Mouse (Mus musculus) CH12.LX (cell line): ENCODE measurements around the gene Eci1. TPM values are rescaled to one million over a fixed set of nuclear protein-coding genes. Genes with fewer than 3 reads are reported as not detected.

Source experiments
- DNase-seq: peaks from one replicate; pipeline ENCODE4 v3.0.0-alpha.2; 2013; ENCODE audit errors: extremely low read depth
- H3K27ac ChIP-seq: 2 replicates; pipeline ENCODE4 v1.5.1; 2012; ENCODE audit warnings: low read depth, mild to moderate bottlenecking, control low read depth, moderate library complexity; ENCODE audit not compliant: insufficient read depth
- H3K27me3 ChIP-seq: replicated peaks from 2 replicates; pipeline ENCODE3; 2012; ENCODE audit warnings: inconsistent platforms
- H3K36me3 ChIP-seq, 2 experiments: replicated peaks in 1 of 2; 2 replicates each; pipeline versions ENCODE3 to v1.6.1; 2012; ENCODE audit warnings: inconsistent platforms in 1 of 2, low read length in 1 of 2, mild to moderate bottlenecking in 1 of 2, mixed read lengths in 1 of 2, moderate library complexity in 1 of 2; ENCODE audit not compliant: control insufficient read depth in 1 of 2, insufficient read depth in 1 of 2
- H3K4me1 ChIP-seq, 2 experiments: 2 replicates each; pipeline ENCODE4 v1.6.1; 2012; ENCODE audit warnings: inconsistent platforms in 1 of 2, moderate library complexity in 1 of 2; ENCODE audit not compliant: insufficient read depth in 2 of 2, control insufficient read depth in 1 of 2
- H3K4me2 ChIP-seq: 2 replicates; pipeline ENCODE4 v1.6.1; 2012; ENCODE audit warnings: low read depth, mild to moderate bottlenecking, control low read depth; ENCODE audit not compliant: poor library complexity, insufficient read depth, severe bottlenecking
- H3K4me3 ChIP-seq, 3 experiments: fragments of 150-350 bp in 1 of 3; sonication (generic) in 1 of 3; replicated peaks in 1 of 3; 2 replicates each; pipeline versions ENCODE3 to v1.5.1; 2011 to 2012; ENCODE audit warnings: low read depth in 2 of 3, low read length in 2 of 3, mild to moderate bottlenecking in 2 of 3, moderate library complexity in 2 of 3, control low read depth in 1 of 3, improper control_type of control experiment in 1 of 3, inconsistent platforms in 1 of 3, mixed read lengths in 1 of 3; ENCODE audit not compliant: poor library complexity in 1 of 3
- H3K79me2 ChIP-seq: replicated peaks from 2 replicates; pipeline ENCODE4 v1.6.1; 2012; ENCODE audit warnings: mild to moderate bottlenecking, moderate library complexity; ENCODE audit not compliant: control insufficient read depth, poor library complexity, insufficient read depth, severe bottlenecking; ENCODE audit errors: extremely low read depth
- H3K9ac ChIP-seq: 2 replicates; pipeline ENCODE4 v1.6.1; 2012; ENCODE audit warnings: low read depth, mild to moderate bottlenecking, control low read depth, moderate library complexity; ENCODE audit not compliant: insufficient read depth
- H3K9me3 ChIP-seq: replicated peaks from 2 replicates; pipeline ENCODE3; 2012; ENCODE audit warnings: low read length, inconsistent platforms, mixed read lengths
- BHLHE40 ChIP-seq: IDR thresholded peaks from 2 replicates; pipeline ENCODE4 v1.6.1; 2011; ENCODE audit warnings: mild to moderate bottlenecking, low read depth, low read length, improper control_type of control experiment
- CHD1 ChIP-seq: IDR thresholded peaks from 2 replicates; pipeline ENCODE4 v1.6.1; 2012; ENCODE audit warnings: low read depth, low read length, improper control_type of control experiment, inconsistent platforms
- CHD2 ChIP-seq: IDR thresholded peaks from 2 replicates; pipeline ENCODE4 v1.6.1; 2011; ENCODE audit warnings: low read length, improper control_type of control experiment
- CTCF ChIP-seq, 2 experiments: IDR thresholded peaks in 1 of 2; conservative IDR thresholded peaks in 1 of 2; 2 replicates each; pipeline ENCODE4 v1.5.1; 2011 to 2012; ENCODE audit warnings: low read depth in 2 of 2, low read length in 2 of 2, improper control_type of control experiment in 1 of 2, inconsistent platforms in 1 of 2, mild to moderate bottlenecking in 1 of 2, moderate library complexity in 1 of 2
- E2F4 ChIP-seq: IDR thresholded peaks from 2 replicates; pipeline ENCODE4 v1.6.1; 2011; ENCODE audit warnings: low read depth, low read length, improper control_type of control experiment; ENCODE audit not compliant: insufficient replicate concordance
- ELF1 ChIP-seq: IDR thresholded peaks from 2 replicates; pipeline ENCODE4 v1.6.1; 2014; ENCODE audit warnings: low read depth, mild to moderate bottlenecking, inconsistent platforms, low read length, improper control_type of control experiment
- EP300 ChIP-seq: IDR thresholded peaks from 2 replicates; pipeline ENCODE4 v1.6.1; 2011; ENCODE audit warnings: low read length, improper control_type of control experiment
- ETS1 ChIP-seq: conservative IDR thresholded peaks from 2 replicates; pipeline ENCODE4 v1.6.1; 2012; ENCODE audit warnings: low read depth, mild to moderate bottlenecking, inconsistent platforms, low read length, improper control_type of control experiment, moderate library complexity
- GABPA ChIP-seq: IDR thresholded peaks from 2 replicates; pipeline ENCODE4 v1.6.1; 2012; ENCODE audit warnings: low read depth, low read length, improper control_type of control experiment, inconsistent platforms; ENCODE audit not compliant: insufficient replicate concordance
- HCFC1 ChIP-seq: IDR thresholded peaks from 2 replicates; pipeline ENCODE4 v1.6.1; 2012; ENCODE audit warnings: low read depth, mild to moderate bottlenecking, inconsistent platforms, low read length, improper control_type of control experiment
- IRF4 ChIP-seq: IDR thresholded peaks from 2 replicates; pipeline ENCODE4 v1.6.1; 2014; ENCODE audit warnings: low read depth, mild to moderate bottlenecking, inconsistent platforms, low read length, improper control_type of control experiment
- JUN ChIP-seq: IDR thresholded peaks from 2 replicates; pipeline ENCODE4 v1.6.1; 2011; ENCODE audit warnings: low read depth, mild to moderate bottlenecking, low read length, improper control_type of control experiment, moderate library complexity; ENCODE audit not compliant: insufficient read depth
- JUND ChIP-seq: conservative IDR thresholded peaks from 2 replicates; pipeline ENCODE4 v1.6.1; 2011; ENCODE audit warnings: low read depth, low read length, improper control_type of control experiment
- KAT2A ChIP-seq: IDR thresholded peaks from 2 replicates; pipeline ENCODE4 v1.6.1; 2012; ENCODE audit warnings: low read length, improper control_type of control experiment, inconsistent platforms; ENCODE audit not compliant: insufficient replicate concordance
- MAFK ChIP-seq: IDR thresholded peaks from 2 replicates; pipeline ENCODE4 v1.6.1; 2011; ENCODE audit warnings: low read length, improper control_type of control experiment; ENCODE audit not compliant: insufficient replicate concordance
- MAX ChIP-seq: IDR thresholded peaks from 2 replicates; pipeline ENCODE4 v1.6.1; 2011; ENCODE audit warnings: low read length, improper control_type of control experiment
- MAZ ChIP-seq: IDR thresholded peaks from 2 replicates; pipeline ENCODE4 v1.6.1; 2012; ENCODE audit warnings: low read depth, mild to moderate bottlenecking, inconsistent platforms, low read length, improper control_type of control experiment, moderate library complexity
- MEF2A ChIP-seq: IDR thresholded peaks from 2 replicates; pipeline ENCODE4 v1.6.1; 2014; ENCODE audit warnings: low read depth, mild to moderate bottlenecking, inconsistent platforms, low read length, improper control_type of control experiment, borderline replicate concordance
- MXI1 ChIP-seq: IDR thresholded peaks from 2 replicates; pipeline ENCODE4 v1.6.1; 2011; ENCODE audit warnings: mild to moderate bottlenecking, low read depth, low read length, improper control_type of control experiment
- MYC ChIP-seq: IDR thresholded peaks from 2 replicates; pipeline ENCODE4 v1.6.1; 2011; ENCODE audit warnings: low read depth, mild to moderate bottlenecking, improper control_type of control experiment, low read length
- NELFE ChIP-seq: IDR thresholded peaks from 2 replicates; pipeline ENCODE4 v1.6.1; 2011; ENCODE audit warnings: low read depth, low read length, improper control_type of control experiment
- NRF1 ChIP-seq: IDR thresholded peaks from 2 replicates; pipeline ENCODE4 v1.6.1; 2014; ENCODE audit warnings: low read depth, mild to moderate bottlenecking, inconsistent platforms, low read length, improper control_type of control experiment, moderate library complexity
- PAX5 ChIP-seq: IDR thresholded peaks from 2 replicates; pipeline ENCODE4 v1.6.1; 2012; ENCODE audit warnings: low read length, inconsistent platforms, mixed read lengths
- POLR2A ChIP-seq: IDR thresholded peaks from 2 replicates; pipeline ENCODE4 v1.6.1; 2011; ENCODE audit warnings: low read depth, mild to moderate bottlenecking, improper control_type of control experiment, low read length
- POLR2AphosphoS2 ChIP-seq: IDR thresholded peaks from 2 replicates; pipeline ENCODE4 v1.6.1; 2011; ENCODE audit warnings: low read depth, low read length, improper control_type of control experiment
- RAD21 ChIP-seq: IDR thresholded peaks from 2 replicates; pipeline ENCODE4 v1.6.1; 2011; ENCODE audit warnings: low read depth, mild to moderate bottlenecking, low read length, improper control_type of control experiment, moderate library complexity
- RCOR1 ChIP-seq: conservative IDR thresholded peaks from 2 replicates; pipeline ENCODE4 v1.6.1; 2012; ENCODE audit warnings: low read depth, mild to moderate bottlenecking, inconsistent platforms, low read length, improper control_type of control experiment
- SIN3A ChIP-seq: IDR thresholded peaks from 2 replicates; pipeline ENCODE4 v1.6.1; 2012; ENCODE audit warnings: low read length, improper control_type of control experiment, inconsistent platforms
- SMC3 ChIP-seq: IDR thresholded peaks from 2 replicates; pipeline ENCODE4 v1.6.1; 2011; ENCODE audit warnings: low read depth, low read length, improper control_type of control experiment
- TBP ChIP-seq: conservative IDR thresholded peaks from 2 replicates; pipeline ENCODE4 v1.6.1; 2011; ENCODE audit warnings: low read depth, low read length, improper control_type of control experiment
- TCF12 ChIP-seq: IDR thresholded peaks from 2 replicates; pipeline ENCODE4 v1.6.1; 2014; ENCODE audit warnings: low read depth, mild to moderate bottlenecking, inconsistent platforms, low read length, improper control_type of control experiment
- UBTF ChIP-seq: IDR thresholded peaks from 2 replicates; pipeline ENCODE4 v1.6.1; 2012; ENCODE audit warnings: low read depth, mild to moderate bottlenecking, inconsistent platforms, low read length, improper control_type of control experiment, moderate library complexity
- USF1 ChIP-seq: IDR thresholded peaks from 2 replicates; pipeline ENCODE4 v1.6.1; 2014; ENCODE audit warnings: low read depth, mild to moderate bottlenecking, inconsistent platforms, low read length, improper control_type of control experiment
- USF2 ChIP-seq: conservative IDR thresholded peaks from 2 replicates; pipeline ENCODE4 v1.6.1; 2011; ENCODE audit warnings: low read depth, low read length, improper control_type of control experiment
- ZC3H11A ChIP-seq: IDR thresholded peaks from 2 replicates; pipeline ENCODE4 v1.6.1; 2012; ENCODE audit warnings: low read depth, mild to moderate bottlenecking, inconsistent platforms, low read length, improper control_type of control experiment
- ZKSCAN1 ChIP-seq: IDR thresholded peaks from 2 replicates; pipeline ENCODE4 v1.6.1; 2012; ENCODE audit warnings: low read depth, inconsistent platforms, low read length, improper control_type of control experiment, borderline replicate concordance
- ZMIZ1 ChIP-seq: IDR thresholded peaks from 2 replicates; pipeline ENCODE4 v1.6.1; 2012; ENCODE audit warnings: low read depth, mild to moderate bottlenecking, inconsistent platforms, low read length, improper control_type of control experiment
- ZNF384 ChIP-seq: IDR thresholded peaks from 2 replicates; pipeline ENCODE4 v1.6.1; 2012; ENCODE audit warnings: low read depth, low read length, improper control_type of control experiment, inconsistent platforms
- dilution Hi-C: fragments of 300-500 bp; cut with MboI; formaldehyde crosslinking; loops from 2 replicates; pipeline ENCODE4 v1.14.3; 2020; ENCODE audit warnings: low sequenced_read_pairs; ENCODE audit not compliant: extremely low pct_unique_long_range_greater_than_20kb, extremely low pct_ligation_motif_present
- in situ Hi-C: fragments of 300-500 bp; cut with MboI; formaldehyde crosslinking; loops from 3 replicates; pipeline ENCODE4 v1.14.3; 2019; ENCODE audit warnings: low sequenced_read_pairs, low pct_ligation_motif_present, low pct_unique_long_range_greater_than_20kb, mixed read lengths
- polyA plus RNA-seq: library from polyadenylated mRNA; unstranded; fragments of >175 nt; gene quantifications from 2 replicates; pipeline ENCODE4 v1.2.1, GENCODE M21; 2012; ENCODE audit warnings: low read depth; ENCODE audit not compliant: insufficient read length
- total RNA-seq, 2 experiments: library from RNA; depleted of rRNA; stranded (reverse); fragments of 300-350 nt in 1 of 2; fragments of >200 nt in 1 of 2; gene quantifications; 2 replicates each; pipeline ENCODE4 v1.2.3; 2012 to 2014

Eci1 gene
- total RNA-seq (2012; rRNA removed) (97.4 and 122 TPM in 2 replicates), total RNA-seq (2014; rRNA removed) (94.7 and 100 TPM in 2 replicates), polyA plus RNA-seq (70.1 and 74.1 TPM in 2 replicates)

DNA sequence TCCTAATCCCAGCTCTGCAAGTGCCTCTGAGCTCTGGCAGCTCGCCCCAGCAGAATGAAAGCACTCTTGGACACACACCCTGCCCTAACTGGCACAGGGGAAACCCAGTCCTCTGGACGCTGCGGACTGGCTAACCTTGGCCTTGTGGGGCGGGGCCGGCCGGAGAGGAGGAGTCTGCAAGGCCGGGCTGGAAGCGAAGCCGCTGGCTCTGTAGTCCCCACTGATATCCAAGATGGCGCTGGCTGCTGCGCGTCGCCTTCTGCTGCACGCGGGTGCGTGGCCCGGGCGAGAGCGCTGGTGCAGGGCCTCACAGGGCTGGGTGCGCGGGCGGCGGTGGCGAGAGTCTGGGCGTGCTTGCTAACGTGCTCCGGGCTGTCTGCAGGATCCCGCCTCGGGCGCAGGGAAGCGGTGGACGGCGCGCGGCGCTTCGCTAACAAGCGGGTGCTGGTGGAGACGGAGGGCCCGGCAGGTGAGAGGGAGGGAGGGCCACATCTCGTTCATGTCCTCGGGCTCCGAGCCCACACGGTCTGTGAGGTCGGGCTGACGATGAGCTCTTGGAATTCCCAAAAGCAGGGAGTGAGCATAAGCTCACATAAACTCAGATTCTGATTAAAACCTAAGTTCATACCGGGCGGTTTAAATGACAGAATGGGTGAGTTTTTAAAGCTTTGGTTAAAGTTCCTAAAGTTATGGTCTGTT, at the start of gene Eci1:
Gene Eci1, plus strand, starts transcription at position 171 of the 699 bp plus-strand sequence.
- TF ChIP-seq MEF2A: peak; percentile 50; the same call in 1 of the 2 replicates
- TF ChIP-seq PAX5: no peak
- no peak for TF ChIP-seq EP300
- 0 out of 2 replicates have a peak, but pooled peaks have one; percentile 38 for TF ChIP-seq CHD1
- peak; percentile 87 for TF ChIP-seq TBP
- no peak for TF ChIP-seq MAFK
- no peak for TF ChIP-seq ZC3H11A
- peak; percentile 82 for TF ChIP-seq MAX
- no peak for TF ChIP-seq MYC
- TF ChIP-seq SMC3: no peak
- peak; percentile 91 for TF ChIP-seq NELFE
- no peak; the same call in 1 of the 2 replicates for TF ChIP-seq RCOR1
- peak; percentile 99 for TF ChIP-seq POLR2AphosphoS2
- 0 out of 2 replicates have a peak, but pooled peaks have one; percentile 73 for TF ChIP-seq MAZ
- TF ChIP-seq SIN3A: peak; percentile 63; the same call in 1 of the 2 replicates
- no peak for TF ChIP-seq JUND
- peak; percentile 92 for TF ChIP-seq POLR2A
- TF ChIP-seq IRF4: peak; percentile 58; the same call in 1 of the 2 replicates
- TF ChIP-seq USF2: no peak
- TF ChIP-seq RAD21: no peak
- TF ChIP-seq TCF12: peak; percentile 94
- no peak for TF ChIP-seq GABPA
- TF ChIP-seq ZNF384: no peak
- TF ChIP-seq CHD2: peak; percentile 56; the same call in 1 of the 2 replicates
- peak; percentile 94 for TF ChIP-seq ZMIZ1
- TF ChIP-seq ETS1: no peak
- 0 out of 2 replicates have a peak, but pooled peaks have one; percentile 3 for TF ChIP-seq ELF1
- TF ChIP-seq KAT2A: 0 out of 2 replicates have a peak, but pooled peaks have one; percentile 32
- peak; percentile 80; the same call in 1 of the 2 replicates for TF ChIP-seq UBTF
- no peak for TF ChIP-seq E2F4
- TF ChIP-seq USF1: no peak
- TF ChIP-seq CTCF (conservative IDR thresholded peaks at IDR 0.05 in 1 of 2, IDR thresholded peaks at IDR 0.05 in 1 of 2; ENCODE audit: low read depth in 2 of 2, low read length in 2 of 2): no peak
- TF ChIP-seq BHLHE40: peak; percentile 50; the same call in 1 of the 2 replicates
- TF ChIP-seq MXI1: peak; percentile 77
- peak; percentile 26; the same call in 1 of the 2 replicates for TF ChIP-seq HCFC1
- peak; percentile 56 for TF ChIP-seq NRF1
- no peak for TF ChIP-seq JUN
- TF ChIP-seq ZKSCAN1: no peak
- TF ChIP-seq, all 38 proteins: peak for 20
- peak within 1 kb of the TSS; percentile 79 for H3K9ac ChIP-seq
- peaks cover 0 to 23% of the 10 kb centered on the region in 2 experiments; a peak in 2 of 4 replicates for H3K4me1 ChIP-seq
- H3K79me2 ChIP-seq: peaks cover 9% of the 10 kb centered on the region
- no peaks in the 10 kb centered on the region for H3K27me3 ChIP-seq
- peak within 1 kb of the TSS; percentile 76 for H3K27ac ChIP-seq
- dilution Hi-C loops: no loop called here
- peaks cover 46 to 61% of the 10 kb centered on the region in 2 experiments for H3K36me3 ChIP-seq
- DNase-seq: peak; percentile 92
- H3K4me3 ChIP-seq: peak within 1 kb of the TSS; percentile 80 to 86 (median 85)
- H3K9me3 ChIP-seq: no peaks in the 10 kb centered on the region
- in situ Hi-C loops: no loop called here
- H3K4me2 ChIP-seq: peak within 1 kb of the TSS; percentile 72
